Mouse (Mus musculus) heart, postnatal 0 days (tissue): Measurements from ENCODE around the gene Pglyrp2.

Source experiments
- CTCF ChIP-seq: IDR thresholded peaks from 2 replicates; pipeline ENCODE4 v1.5.1; 2016; ENCODE audit warnings: antibody characterized with exemption, control low read depth, low read depth
- EP300 ChIP-seq: IDR thresholded peaks from 2 replicates; pipeline ENCODE4 v1.6.1; 2016; ENCODE audit warnings: antibody characterized with exemption, low read depth

DNA sequence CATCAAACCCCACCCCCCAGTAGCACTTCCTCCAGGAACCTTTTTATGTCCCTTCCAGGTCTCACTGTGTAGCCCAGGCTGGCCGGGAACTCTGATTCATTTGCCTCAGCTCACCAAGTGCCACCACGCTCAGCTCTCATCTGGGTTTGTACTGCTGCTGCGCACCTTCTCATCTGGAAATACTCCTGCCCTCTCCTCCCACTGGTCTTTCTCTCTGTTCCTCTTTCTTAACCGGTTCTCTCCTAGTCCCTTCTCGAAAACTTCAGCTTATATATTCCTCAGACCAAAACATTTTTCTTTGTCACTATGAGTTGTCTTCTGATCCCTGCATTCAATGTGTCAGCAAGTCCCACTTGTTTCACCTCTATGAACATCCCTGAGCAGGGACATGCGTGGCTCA is 19.3 kb upstream of the Pglyrp2 start:
- no peak for TF ChIP-seq CTCF
- no peak for TF ChIP-seq EP300
